ENCODE assay signal across 22 mouse cellular contexts in the genomic region with DNA sequence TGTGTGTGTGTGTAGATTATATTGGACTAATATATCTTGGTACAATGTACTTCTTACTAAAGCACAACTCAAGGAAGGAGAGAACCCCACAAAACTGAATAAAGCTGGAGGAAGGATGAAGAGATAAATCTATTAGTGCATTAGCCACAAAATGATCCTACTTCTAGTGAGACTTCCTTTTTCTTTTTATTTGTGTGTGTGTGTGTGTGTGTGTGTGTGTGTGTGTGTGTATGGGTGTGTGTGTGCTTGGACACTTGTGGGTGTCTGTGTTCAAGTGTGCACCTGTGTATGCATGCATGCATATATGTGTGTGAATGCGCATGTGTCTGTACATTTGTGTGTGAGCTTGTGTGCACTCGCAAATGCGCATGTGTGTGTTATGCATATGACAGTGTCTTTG. TPM values are rescaled to one million over a fixed set of nuclear protein-coding genes. Genes with fewer than 3 reads are reported as not detected.
DNase-seq lines count a peak whose midpoint lies in the region; ATAC-seq and TF ChIP-seq lines count a peak whose summit lies in the region.
"Had no signal": no experiment of that assay in that cellular context is flagged by ENCODE, and none has a peak within 500 bp of the region (broad histone marks: within the 10 kb centered on the region; RNA-seq: fewer than 3 reads in every experiment).

No protein-coding gene starts in this region.

- no peak overlapping the region for H3K4me2 ChIP-seq in midbrain, embryonic 11.5 days
- H3K4me2 ChIP-seq in midbrain, embryonic 13.5 days (replicated peaks): no peak overlapping the region

- no peaks in the 10 kb centered on the region for H3K9me3 ChIP-seq in megakaryocyte, embryonic 14.5 days
- no peaks in the 10 kb centered on the region for H3K9me3 ChIP-seq in midbrain, embryonic 11.5 days (ENCODE audit: control insufficient read depth, low read length)
- no peaks in the 10 kb centered on the region for H3K9me3 ChIP-seq in midbrain, embryonic 13.5 days
- no peaks in the 10 kb centered on the region for H3K9me3 ChIP-seq in MEL (replicated peaks; ENCODE audit: insufficient read depth, low read length)
- H3K9me3 ChIP-seq: G1E had no signal

- no peak overlapping the region for H3K9ac ChIP-seq in midbrain, embryonic 11.5 days (ENCODE audit: low read length)
- no peak overlapping the region for H3K9ac ChIP-seq in midbrain, embryonic 13.5 days (replicated peaks)
- H3K9ac ChIP-seq in MEL (ENCODE audit: control insufficient read depth, low read depth, low read length, poor library complexity, severe bottlenecking): no peak overlapping the region

- TF ChIP-seq POLR2A in MEL (IDR thresholded peaks at IDR 0.05; ENCODE audit: control insufficient read depth in 1 of 2, insufficient read depth in 1 of 2, low read depth in 1 of 2, low read length in 2 of 2, poor library complexity in 1 of 2): no peak

- 97% methylated on average over 3 of the region's 3 CpGs for WGBS in midbrain, embryonic 11.5 days
- 99% methylated on average over 3 of the region's 3 CpGs for WGBS in midbrain, embryonic 13.5 days

- no peaks in the 10 kb centered on the region for H3K27me3 ChIP-seq in megakaryocyte, embryonic 14.5 days (replicated peaks)
- no peaks in the 10 kb centered on the region for H3K27me3 ChIP-seq in midbrain, embryonic 11.5 days (ENCODE audit: control insufficient read depth, insufficient read depth, low read length)
- no peaks in the 10 kb centered on the region for H3K27me3 ChIP-seq in midbrain, embryonic 13.5 days
- H3K27me3 ChIP-seq in MEL (ENCODE audit: control insufficient read depth in 1 of 2, insufficient read depth in 2 of 2, low read length in 2 of 2): no peaks in the 10 kb centered on the region
- H3K27me3 ChIP-seq: CH12.LX, Patski had no signal

- no peak for ATAC-seq in megakaryocyte, adult 5-6 weeks (ENCODE audit: poor library complexity, severe bottlenecking)
- ATAC-seq in midbrain, embryonic 11.5 days (ENCODE audit: low FRiP score): no peak
- no peak for ATAC-seq in midbrain, embryonic 13.5 days
- ATAC-seq: activated CD4-positive, CD25-positive, alpha-beta regulatory T cell, adult 4 months; CD4-positive, CD25-positive, alpha-beta regulatory T cell, adult 4 months; Patski had no signal

- TF ChIP-seq EP300 in MEL (IDR thresholded peaks at IDR 0.05; ENCODE audit: low read depth in 1 of 2, low read length in 2 of 2): peak in 1 of 2 experiments; percentile 58; a peak in 2 of 4 replicates

- no peak for TF ChIP-seq CTCF in MEL (IDR thresholded peaks at IDR 0.05 in 2 of 3, conservative IDR thresholded peaks at IDR 0.05 in 1 of 3; ENCODE audit: control insufficient read depth in 1 of 3, insufficient read depth in 1 of 3, low read depth in 2 of 3, low read length in 3 of 3, poor library complexity in 1 of 3, severe bottlenecking in 1 of 3)

- TF ChIP-seq RAD21 in MEL (IDR thresholded peaks at IDR 0.05; ENCODE audit: low read depth, low read length): no peak

- H3K4me1 ChIP-seq in megakaryocyte, embryonic 14.5 days: peaks cover 59% of the 10 kb centered on the region
- H3K4me1 ChIP-seq in midbrain, embryonic 11.5 days (ENCODE audit: control insufficient read depth, insufficient read depth, low read length): no peaks in the 10 kb centered on the region
- H3K4me1 ChIP-seq in midbrain, embryonic 13.5 days (replicated peaks): peaks cover 8% of the 10 kb centered on the region
- peaks cover 11 to 38% of the 10 kb centered on the region in 2 experiments for H3K4me1 ChIP-seq in MEL (ENCODE audit: control insufficient read depth in 1 of 2, insufficient read depth in 2 of 2, low read length in 2 of 2)

- DNase-seq in midbrain, embryonic 11.5 days (ENCODE audit: low spot score, missing footprints): peak; percentile 19
- peak; percentile 52 for DNase-seq in MEL (ENCODE audit: low read depth, low spot score)
- DNase-seq in cerebellum, adult 9-10 months: no peak
- DNase-seq: adrenal gland, adult 2 months; adrenal gland, adult 8-10 months; adrenal gland, postnatal 10 days; adrenal gland, postnatal 14 days; adrenal gland, postnatal 25 days; adrenal gland, postnatal 36 days; B cell, adult 2 months; cerebellum, adult 11 months; cerebellum, adult 11-12 months; cerebellum, adult 18-20 months; cerebellum, adult 2 months had no signal

- peak overlapping the region; percentile 21 for H3K4me3 ChIP-seq in megakaryocyte, embryonic 14.5 days (replicated peaks)
- H3K4me3 ChIP-seq in midbrain, embryonic 11.5 days (ENCODE audit: low read depth, low read length): no peak overlapping the region
- H3K4me3 ChIP-seq in midbrain, embryonic 13.5 days (replicated peaks): no peak overlapping the region
- H3K4me3 ChIP-seq in MEL (ENCODE audit: control insufficient read depth in 1 of 2, insufficient read depth in 1 of 2, low read depth in 2 of 2, low read length in 2 of 2): no peak overlapping the region

- H3K79me2 ChIP-seq in MEL (ENCODE audit: control insufficient read depth, insufficient read depth, low read length, poor library complexity): peaks cover 4% of the 10 kb centered on the region; the same call in 1 of the 2 replicates

- peaks cover 11% of the 10 kb centered on the region for H3K36me3 ChIP-seq in megakaryocyte, embryonic 14.5 days (replicated peaks; ENCODE audit: low read length)
- H3K36me3 ChIP-seq in midbrain, embryonic 11.5 days (ENCODE audit: control insufficient read depth, insufficient read depth, low read length): no peaks in the 10 kb centered on the region
- H3K36me3 ChIP-seq in midbrain, embryonic 13.5 days: no peaks in the 10 kb centered on the region
- peaks cover 0 to 26% of the 10 kb centered on the region in 2 experiments; a peak in 2 of 4 replicates for H3K36me3 ChIP-seq in MEL (ENCODE audit: control insufficient read depth in 1 of 2, insufficient read depth in 2 of 2, low read length in 2 of 2)

- no peak overlapping the region for H3K27ac ChIP-seq in midbrain, embryonic 11.5 days (ENCODE audit: low read depth, low read length)
- no peak overlapping the region for H3K27ac ChIP-seq in midbrain, embryonic 13.5 days
- no peak overlapping the region for H3K27ac ChIP-seq in MEL (ENCODE audit: control insufficient read depth, low read depth, low read length)

TF ChIP-seq in MEL, 35 proteins besides CTCF, POLR2A, EP300 and RAD21:
- no peak for TF ChIP-seq E2F4 (IDR thresholded peaks at IDR 0.05; ENCODE audit: borderline replicate concordance, low read depth, low read length)
- peak; percentile 56; the same call in 1 of the 2 replicates for TF ChIP-seq SIN3A (IDR thresholded peaks at IDR 0.05; ENCODE audit: low read length)
- no peak for TF ChIP-seq MAZ (IDR thresholded peaks at IDR 0.05; ENCODE audit: low read depth, low read length)
- TF ChIP-seq ETS1 (IDR thresholded peaks at IDR 0.05; ENCODE audit: low read depth, low read length): 0 out of 2 replicates have a peak, but pooled peaks have one; percentile 25
- TF ChIP-seq MYC (IDR thresholded peaks at IDR 0.05; ENCODE audit: low read depth, low read length): 0 out of 2 replicates have a peak, but pooled peaks have one; percentile 8
- no peak for TF ChIP-seq ZKSCAN1 (IDR thresholded peaks at IDR 0.05; ENCODE audit: low read depth, low read length)
- peak; percentile 43; the same call in 1 of the 2 replicates for TF ChIP-seq RCOR1 (IDR thresholded peaks at IDR 0.05; ENCODE audit: low read depth, low read length)
- TF ChIP-seq TCF12 (IDR thresholded peaks at IDR 0.05; ENCODE audit: low read depth, low read length): no peak

RNA-seq across cellular contexts. Expression of a gene that starts 6.9 kb away (rescaled TPM):
- polyA plus RNA-seq in megakaryocyte, embryonic 14.5 days (2012; ENCODE audit: insufficient read depth, low replicate concordance): 2,725 and 4,464 TPM in 2 replicates
- total RNA-seq in megakaryocyte, adult 5-6 weeks (2015): 1,656 and 1,714 TPM in 2 replicates
- 910 and 1,013 TPM in 2 replicates for total RNA-seq in megakaryocyte, adult 5-6 weeks (2017)
- 592 and 633 TPM in 2 replicates for polyA plus RNA-seq in midbrain, embryonic 11.5 days (2014; fragmentation: Nextera tagmentation; extraction: Ambion mirVana)
- polyA plus RNA-seq in midbrain, embryonic 13.5 days (2015; fragmentation: Nextera tagmentation; extraction: Ambion mirVana): 472 and 473 TPM in 2 replicates
- total RNA-seq in MEL (2012; rRNA removed): 5,378 and 5,815 TPM in 2 replicates
- 1,000 to 10,000 TPM in 1 of 2 experiments, 100 to 1,000 TPM in 1; 376 to 4,421 TPM for polyA plus RNA-seq in MEL (2012; ENCODE audit: insufficient read depth in 1 of 2, insufficient read length in 2 of 2, low read depth in 1 of 2, low replicate concordance in 2 of 2, missing spikeins in 1 of 2)

RNA-seq across cellular contexts. Expression of a gene that starts 24.0 kb away (rescaled TPM):
- polyA plus RNA-seq in megakaryocyte, embryonic 14.5 days (2012; ENCODE audit: insufficient read depth, low replicate concordance): 18.6 and 56.2 TPM in 2 replicates
- total RNA-seq in megakaryocyte, adult 5-6 weeks (2015): 11.8 and 13.6 TPM in 2 replicates
- 39.2 and 43.7 TPM in 2 replicates for total RNA-seq in megakaryocyte, adult 5-6 weeks (2017)
- 3.6 and 3.9 TPM in 2 replicates for polyA plus RNA-seq in midbrain, embryonic 11.5 days (2014; fragmentation: Nextera tagmentation; extraction: Ambion mirVana)
- 6.9 and 7.0 TPM in 2 replicates for polyA plus RNA-seq in midbrain, embryonic 13.5 days (2015; fragmentation: Nextera tagmentation; extraction: Ambion mirVana)
- 31.6 and 37.0 TPM in 2 replicates for total RNA-seq in MEL (2012; rRNA removed)
- 10 to 100 TPM; 56.4 to 76.3 TPM for polyA plus RNA-seq in MEL (2012; ENCODE audit: insufficient read depth in 1 of 2, insufficient read length in 2 of 2, low read depth in 1 of 2, low replicate concordance in 2 of 2, missing spikeins in 1 of 2)

RNA-seq across cellular contexts. Expression of a gene that starts 32.8 kb away (rescaled TPM):
- 1.6 and 5.7 TPM in 2 replicates for polyA plus RNA-seq in megakaryocyte, embryonic 14.5 days (2012; ENCODE audit: insufficient read depth, low replicate concordance)
- total RNA-seq in megakaryocyte, adult 5-6 weeks (2015): 0.51 and 0.68 TPM in 2 replicates
- total RNA-seq in megakaryocyte, adult 5-6 weeks (2017): 0.18 and 0.57 TPM in 2 replicates
- polyA plus RNA-seq in midbrain, embryonic 11.5 days (2014; fragmentation: Nextera tagmentation; extraction: Ambion mirVana): 0.40 and 0.73 TPM in 2 replicates
- polyA plus RNA-seq in midbrain, embryonic 13.5 days (2015; fragmentation: Nextera tagmentation; extraction: Ambion mirVana): 0.89 and 1.0 TPM in 2 replicates
- 0.72 and 0.81 TPM in 2 replicates for total RNA-seq in MEL (2012; rRNA removed)
- polyA plus RNA-seq in MEL (2012; ENCODE audit: insufficient read depth in 1 of 2, insufficient read length in 2 of 2, low read depth in 1 of 2, low replicate concordance in 2 of 2, missing spikeins in 1 of 2): 1 to 10 TPM in 1 of 2 experiments, not detected in 1; 1.3 TPM

RNA-seq across cellular contexts. Expression of a gene that starts 33.3 kb away (rescaled TPM):
- 18.6 and 145 TPM in 2 replicates for polyA plus RNA-seq in megakaryocyte, embryonic 14.5 days (2012; ENCODE audit: insufficient read depth, low replicate concordance)
- total RNA-seq in megakaryocyte, adult 5-6 weeks (2015): 6.1 and 8.5 TPM in 2 replicates
- total RNA-seq in megakaryocyte, adult 5-6 weeks (2017): 4.6 and 12.1 TPM in 2 replicates
- polyA plus RNA-seq in midbrain, embryonic 11.5 days (2014; fragmentation: Nextera tagmentation; extraction: Ambion mirVana): 7.4 and 11.5 TPM in 2 replicates
- polyA plus RNA-seq in midbrain, embryonic 13.5 days (2015; fragmentation: Nextera tagmentation; extraction: Ambion mirVana): 3.4 and 3.6 TPM in 2 replicates
- 7.1 and 10.9 TPM in 2 replicates for total RNA-seq in MEL (2012; rRNA removed)
- polyA plus RNA-seq in MEL (2012; ENCODE audit: insufficient read depth in 1 of 2, insufficient read length in 2 of 2, low read depth in 1 of 2, low replicate concordance in 2 of 2, missing spikeins in 1 of 2): 10 to 100 TPM in 1 of 2 experiments, not detected in 1; 15.3 TPM
